Mouse (Mus musculus): ENCODE measurements around the gene Col9a2.

DNA sequence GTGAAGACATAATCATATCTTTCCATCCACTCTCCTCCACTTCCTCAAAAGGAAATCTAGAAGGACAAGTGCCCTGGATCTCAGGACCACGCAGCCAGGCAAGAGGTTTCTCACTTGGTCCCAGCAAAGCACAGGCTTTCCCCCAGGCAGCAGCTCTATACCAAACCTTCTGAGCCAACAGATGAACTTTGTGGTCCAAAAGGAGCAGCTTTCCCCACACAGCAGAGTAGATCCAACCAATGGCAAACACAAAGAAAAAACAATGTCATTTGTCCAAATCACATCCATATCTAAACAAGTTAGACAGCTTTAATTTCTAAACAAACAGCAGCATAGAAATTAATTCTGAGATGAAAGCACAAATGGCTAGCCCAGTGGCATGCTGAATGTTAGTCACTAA, 37.5 kb upstream of the Col9a2 start:
- no peak for TF ChIP-seq FLI1 (IDR thresholded peaks at IDR 0.05; ENCODE audit: low read length)
- no peak for TF ChIP-seq GATA1 (IDR thresholded peaks at IDR 0.05; ENCODE audit: borderline replicate concordance, low read length)

All from megakaryocyte, embryonic 14.5 days (primary cell).